Mouse (Mus musculus) liver, adult 2 months (tissue): ENCODE data around the gene Gcgr. TPM values are rescaled to one million over a fixed set of nuclear protein-coding genes. Genes with fewer than 3 reads are reported as not detected.
A peak's percentile ranks its signal among the peaks of the same experiment; 100 is the strongest.

Experiments
- DNase-seq: peaks from one replicate; pipeline ENCODE4 v3.0.0-alpha.2; 2011; ENCODE audit warnings: low read depth, low spot score; ENCODE audit errors: extremely low read depth
- H3K27ac ChIP-seq: fragments of 200-500 bp; replicated peaks from 2 replicates; pipeline ENCODE4 v1.5.1; 2012; ENCODE audit warnings: low read depth, mild to moderate bottlenecking, control low read depth, inconsistent platforms, low read length; ENCODE audit not compliant: insufficient read depth
- H3K27me3 ChIP-seq: fragments of 200-500 bp; 2 replicates; pipeline ENCODE4 v1.6.1; 2012; ENCODE audit warnings: mild to moderate bottlenecking, moderate library complexity, low read length, inconsistent platforms; ENCODE audit not compliant: control insufficient read depth, insufficient read depth
- H3K36me3 ChIP-seq: fragments of 200-500 bp; 2 replicates; pipeline ENCODE4 v1.6.1; 2012; ENCODE audit warnings: low read length, inconsistent platforms; ENCODE audit not compliant: control insufficient read depth, insufficient read depth
- H3K4me1 ChIP-seq: fragments of 200-500 bp; 2 replicates; pipeline ENCODE4 v1.6.1; 2011; ENCODE audit warnings: low read length; ENCODE audit not compliant: control insufficient read depth, insufficient read depth
- H3K4me3 ChIP-seq: fragments of 200-500 bp; 2 replicates; pipeline ENCODE4 v1.5.1; 2011; ENCODE audit warnings: low read depth, mild to moderate bottlenecking, control low read depth, low read length, moderate library complexity; ENCODE audit not compliant: insufficient read depth
- H3K79me2 ChIP-seq: fragments of 200-500 bp; 2 replicates; pipeline ENCODE4 v1.6.1; 2012; ENCODE audit warnings: inconsistent platforms, mild to moderate bottlenecking, low read length, moderate library complexity; ENCODE audit not compliant: control insufficient read depth, insufficient read depth
- H3K9ac ChIP-seq: fragments of 200-500 bp; 2 replicates; pipeline ENCODE4 v1.6.1; 2012; ENCODE audit warnings: low read depth, mild to moderate bottlenecking, control low read depth, inconsistent platforms, low read length
- CTCF ChIP-seq: fragments of 200-500 bp; IDR thresholded peaks from 2 replicates; pipeline ENCODE4 v1.5.1; 2011; ENCODE audit warnings: low read depth, low read length, control low read depth
- POLR2A ChIP-seq: fragments of 200-500 bp; IDR thresholded peaks from 2 replicates; pipeline ENCODE4 v1.6.1; 2011; ENCODE audit warnings: low read length, control low read depth; ENCODE audit not compliant: insufficient read depth; ENCODE audit errors: extremely low read depth
- WGBS: fragments of 180-500 bp; shearing (Covaris S2); methylation state at CpG from one replicate; pipeline ENCODE4 v1.1.7; 2018; 5-methylcytosine and 5-hydroxymethylcytosine counted together
- polyA plus RNA-seq: library from polyadenylated mRNA; depleted of rRNA; stranded (reverse); fragments of >200 nt; gene quantifications from 2 replicates; pipeline ENCODE4 v1.2.3, GENCODE M21; 2012
- total RNA-seq: library from RNA; depleted of rRNA; stranded (reverse); fragments of >200 nt; gene quantifications from 2 replicates; pipeline ENCODE4 v1.2.3, GENCODE M21; 2014

Gcgr gene
- total and polyA plus RNA-seq, 2 experiments = 135 to 561 TPM

GRCm38 (mm10) chr11:120489054-120489761 lies 41.3 kb upstream of the Gcgr start:
- Histone ChIP-seq H3K9ac (no peak overlapping the region; the same call in 1 of the 2 replicates), H3K36me3 (peaks cover 15% of the 10 kb centered on the region; the same call in 1 of the 2 replicates), H3K79me2 (peaks cover 9% of the 10 kb centered on the region; the same call in 1 of the 2 replicates), H3K27me3 (no peaks in the 10 kb centered on the region), H3K4me3 (no peak overlapping the region), H3K4me1 (peaks cover 32% of the 10 kb centered on the region), H3K27ac (peak overlapping the region; percentile 93)
- TF ChIP-seq POLR2A = no peak; the same call in 1 of the 2 replicates
- TF ChIP-seq CTCF = peak; percentile 85
- WGBS = 37% methylated on average over 4 of the region's 4 CpGs
- DNase-seq = peak; percentile 100

GRCm38 (mm10) chr11:120490291-120491046 lies 40.0 kb upstream of the Gcgr start:
- Histone ChIP-seq H3K4me1 (peaks cover 33% of the 10 kb centered on the region), H3K36me3 (peaks cover 24% of the 10 kb centered on the region; the same call in 1 of the 2 replicates), H3K79me2 (peaks cover 4% of the 10 kb centered on the region; the same call in 1 of the 2 replicates), H3K4me3 (no peak overlapping the region), H3K27me3 (no peaks in the 10 kb centered on the region), H3K9ac (peak overlapping the region; percentile 58), H3K27ac (peak overlapping the region; percentile 93)
- DNase-seq = peak; percentile 87
- no peak for TF ChIP-seq CTCF
- TF ChIP-seq POLR2A = no peak
- WGBS = 22% methylated on average over 4 of the region's 4 CpGs

- under 1% methylated on average over 35 of the region's 35 CpGs for WGBS
- Histone ChIP-seq H3K4me1 (peaks cover 29% of the 10 kb centered on the region), H3K36me3 (peaks cover 28% of the 10 kb centered on the region), H3K4me3 (peak within 1 kb of the TSS; percentile 93), H3K27ac (peak within 1 kb of the TSS; percentile 96), H3K79me2 (no peaks in the 10 kb centered on the region; the same call in 1 of the 2 replicates), H3K27me3 (no peaks in the 10 kb centered on the region), H3K9ac (peak within 1 kb of the TSS; percentile 94)
- peak; percentile 84 for TF ChIP-seq POLR2A
- TF ChIP-seq CTCF = no peak
- peak; percentile 89 for DNase-seq
These were observed 39.0 kb upstream of the Gcgr start, which contains the start of gene Slc25a10 for GRCm38 (mm10) chr11:120491317-120492023. Gene Slc25a10 (plus strand): TSS chr11:120491840.

- peak; percentile 87 for DNase-seq
- Histone ChIP-seq H3K79me2 (no peaks in the 10 kb centered on the region; the same call in 1 of the 2 replicates), H3K4me1 (peaks cover 32% of the 10 kb centered on the region), H3K27me3 (no peaks in the 10 kb centered on the region), H3K27ac (peak overlapping the region; percentile 96), H3K36me3 (peaks cover 26% of the 10 kb centered on the region), H3K4me3 (peak overlapping the region; percentile 93), H3K9ac (peak overlapping the region; percentile 94)
- WGBS = under 1% methylated on average over 48 of the region's 48 CpGs
- peak; percentile 72 for TF ChIP-seq CTCF
- TF ChIP-seq POLR2A = peak; percentile 66; the same call in 1 of the 2 replicates
These were observed 38.2 kb upstream of the Gcgr start for GRCm38 (mm10) chr11:120492024-120492877.

DNA sequence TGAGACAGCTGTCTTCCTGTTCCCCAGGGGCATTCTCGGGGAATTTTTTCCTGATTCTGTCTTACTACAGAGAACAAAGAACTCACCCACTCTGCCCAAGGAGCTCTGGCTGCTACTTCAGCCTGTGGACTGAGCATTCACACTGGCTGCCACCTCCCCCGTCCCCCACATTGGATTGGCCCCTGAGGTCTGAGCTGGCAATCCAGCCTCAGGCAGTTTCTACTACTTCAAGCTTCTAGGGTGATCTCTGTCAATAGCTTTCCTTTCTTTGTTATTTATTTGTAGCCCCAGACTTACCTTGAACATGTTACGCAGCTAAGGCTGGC lies 37.7 kb upstream of the Gcgr start:
- Histone ChIP-seq H3K36me3 (peaks cover 22% of the 10 kb centered on the region), H3K27ac (peak overlapping the region; percentile 96)

More for the DNA sequence above, 37.7 kb upstream of the Gcgr start:
- Histone ChIP-seq H3K79me2 (no peaks in the 10 kb centered on the region; the same call in 1 of the 2 replicates), H3K4me3 (peak overlapping the region; percentile 93), H3K4me1 (peaks cover 32% of the 10 kb centered on the region), H3K27me3 (no peaks in the 10 kb centered on the region), H3K9ac (peak overlapping the region; percentile 94)
- WGBS = 8% methylated on average over 3 of the region's 3 CpGs
- no peak for TF ChIP-seq POLR2A
- no peak for TF ChIP-seq CTCF
- no peak for DNase-seq
